Mouse (Mus musculus) myocyte (in vitro differentiated cells): ENCODE data around the gene Wsb2.

ENCODE experiments used
- CEBPB ChIP-seq: IDR thresholded peaks from 2 replicates; pipeline ENCODE4 v1.6.1; 2011; ENCODE audit warnings: mild to moderate bottlenecking, moderate library complexity; ENCODE audit not compliant: poor library complexity, insufficient read depth, severe bottlenecking
- POLR2A ChIP-seq: IDR thresholded peaks from one replicate; pipeline ENCODE4 v1.6.1; 2011; ENCODE audit warnings: low read depth, mild to moderate bottlenecking, control low read depth, moderate library complexity; ENCODE audit not compliant: insufficient read length
- POLR2AphosphoS2 ChIP-seq: IDR thresholded peaks from one replicate; pipeline ENCODE4 v1.6.1; 2011; ENCODE audit warnings: low read depth, control low read depth; ENCODE audit not compliant: insufficient read length
- TCF3 ChIP-seq: IDR thresholded peaks from one replicate; pipeline ENCODE4 v1.6.1; 2011; ENCODE audit warnings: low read depth, control low read depth; ENCODE audit not compliant: insufficient read length

GRCm38 (mm10) chr5:117326408-117326807 lies 30.7 kb upstream of the Wsb2 start:
- TF ChIP-seq POLR2AphosphoS2 (no peak), POLR2A (no peak), CEBPB (no peak), TCF3 (no peak)
